Mouse (Mus musculus) heart, embryonic 12.5 days (tissue): Measurements from ENCODE around the gene Arf6. TPM values are rescaled to one million over a fixed set of nuclear protein-coding genes. Genes with fewer than 3 reads are reported as not detected.
A peak's percentile ranks its signal among the peaks of the same experiment; 100 is the strongest.

Experiments
- ATAC-seq: fragments of 200-750 bp; cut with Nextera tagmentation; 2 replicates; pipeline ENCODE4 v1.8.0; 2017; ENCODE audit warnings: moderate TSS enrichment, moderate library complexity; ENCODE audit not compliant: insufficient number of reproducible peaks, low FRiP score
- H3K27ac ChIP-seq: fragments of 300-500 bp; sonication (generic); 2 replicates; pipeline ENCODE4 v1.5.1; 2016; ENCODE audit warnings: mild to moderate bottlenecking, moderate library complexity; ENCODE audit not compliant: poor library complexity, severe bottlenecking
- H3K27me3 ChIP-seq: fragments of 300-500 bp; sonication (generic); replicated peaks from 2 replicates; pipeline ENCODE4 v1.6.1; 2016; ENCODE audit warnings: mild to moderate bottlenecking, moderate library complexity
- H3K36me3 ChIP-seq: fragments of 300-500 bp; sonication (generic); 2 replicates; pipeline ENCODE4 v1.6.1; 2016; ENCODE audit warnings: mild to moderate bottlenecking, moderate library complexity
- H3K4me1 ChIP-seq: fragments of 300-500 bp; sonication (generic); replicated peaks from 2 replicates; pipeline ENCODE4 v1.6.1; 2016; ENCODE audit warnings: mild to moderate bottlenecking
- H3K4me2 ChIP-seq: fragments of 300-500 bp; sonication (generic); 2 replicates; pipeline ENCODE4 v1.6.1; 2016; ENCODE audit warnings: mild to moderate bottlenecking, moderate library complexity
- H3K4me3 ChIP-seq: fragments of 300-500 bp; sonication (generic); 2 replicates; pipeline ENCODE4 v1.5.1; 2016; ENCODE audit warnings: mild to moderate bottlenecking
- H3K9ac ChIP-seq: fragments of 300-500 bp; sonication (generic); 2 replicates; pipeline ENCODE4 v1.6.1; 2016; ENCODE audit warnings: mild to moderate bottlenecking, moderate library complexity
- H3K9me3 ChIP-seq: fragments of 300-500 bp; sonication (generic); replicated peaks from 2 replicates; pipeline ENCODE4 v1.6.1; 2016; ENCODE audit warnings: mild to moderate bottlenecking, moderate library complexity
- WGBS: fragments of 180-500 bp; shearing (Covaris S2); methylation state at CpG from one replicate; pipeline ENCODE4 v1.1.7; 2016; 5-methylcytosine and 5-hydroxymethylcytosine counted together
- polyA plus RNA-seq: library from polyadenylated mRNA; unstranded; fragments of >200 nt; fragmentation: Nextera tagmentation; extraction: Ambion mirVana; gene quantifications from 2 replicates; pipeline ENCODE4 v1.2.1, GENCODE M21; 2016

Arf6 gene
- polyA plus RNA-seq, 1 experiment from 2014 or later, result 53.9 TPM

DNA sequence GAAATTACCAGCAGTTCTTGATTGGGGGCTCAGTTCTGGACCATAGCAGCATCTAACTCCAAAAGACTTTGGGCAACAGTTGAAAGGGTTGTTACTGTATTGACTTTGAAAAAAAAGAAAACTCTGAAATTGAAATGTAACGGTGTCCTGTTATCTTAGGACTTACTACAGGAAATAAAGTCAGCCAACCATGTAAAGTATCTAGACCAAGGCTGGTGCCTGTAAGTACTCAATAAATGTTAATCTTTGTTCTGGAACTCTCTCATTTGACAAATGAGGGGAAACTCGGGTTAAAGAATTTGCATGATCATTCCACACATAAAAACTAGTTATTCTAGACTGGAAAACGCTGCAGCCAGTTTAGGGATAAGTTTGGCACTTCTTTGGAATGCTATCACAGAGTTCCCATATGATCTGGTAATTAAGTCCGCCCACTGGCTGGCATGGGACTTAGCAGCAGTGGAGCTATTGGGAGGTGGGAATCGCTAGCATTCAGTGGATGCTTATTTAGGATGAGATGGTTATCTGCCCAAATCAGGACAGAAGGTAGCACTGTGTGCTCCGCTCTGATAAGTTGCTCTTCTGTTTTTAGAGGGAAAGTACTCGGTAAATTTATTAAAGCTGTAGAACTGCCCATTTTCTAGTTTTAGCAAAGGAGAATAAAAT is 17.5 kb downstream of the Arf6 start:
- 63% methylated on average over 7 of the region's 7 CpGs for WGBS
- Histone ChIP-seq H3K4me2 (no peak overlapping the region), H3K27ac (no peak overlapping the region)

DNA sequence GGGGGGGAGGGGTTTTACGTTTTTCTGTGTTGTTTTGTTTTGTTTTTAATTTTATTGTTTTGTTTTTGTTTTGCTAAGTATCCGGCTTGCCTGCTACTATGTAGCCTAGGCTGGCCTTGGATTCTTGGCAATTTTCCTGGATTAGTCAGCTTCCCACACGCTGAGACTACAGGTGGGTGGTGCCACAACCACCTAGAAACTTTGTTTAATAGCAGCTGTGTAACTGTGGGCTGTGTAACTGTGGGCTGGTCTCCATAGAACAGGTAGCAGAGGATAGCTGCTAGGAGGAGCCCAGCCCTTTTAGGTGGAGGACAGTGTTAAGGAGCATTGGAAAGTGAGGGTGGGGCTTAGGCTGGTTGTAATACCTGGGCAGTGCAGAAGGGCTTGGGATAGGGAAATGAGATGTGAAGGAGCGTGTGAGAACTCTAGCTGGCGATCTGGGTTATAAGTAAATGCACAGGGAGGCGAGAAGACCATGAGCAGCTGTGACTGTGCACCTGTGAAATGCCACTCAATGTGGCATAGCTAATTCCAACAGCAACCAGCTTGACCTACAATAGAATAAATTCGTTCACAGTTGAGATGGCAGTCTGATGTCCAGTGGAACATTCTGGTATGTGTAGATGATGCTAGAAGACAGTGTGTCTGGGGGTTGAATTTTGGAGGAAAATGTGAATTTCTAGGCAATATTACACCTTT is 18.2 kb downstream of the Arf6 start:
- 0 out of 2 replicates have a peak, but pooled peaks have one; percentile 18 for ATAC-seq
- no peaks in the 10 kb centered on the region for H3K9me3 ChIP-seq
- no peaks in the 10 kb centered on the region for H3K27me3 ChIP-seq
- no peak overlapping the region for H3K4me3 ChIP-seq
- H3K9ac ChIP-seq, result no peak overlapping the region
- H3K4me2 ChIP-seq, result no peak overlapping the region
- H3K27ac ChIP-seq, result no peak overlapping the region
- no peaks in the 10 kb centered on the region for H3K36me3 ChIP-seq
- peaks cover 4% of the 10 kb centered on the region; the same call in 1 of the 2 replicates for H3K4me1 ChIP-seq
- WGBS, result 78% methylated on average over 7 of the region's 7 CpGs

More for the DNA sequence above, 17.5 kb downstream of the Arf6 start:
- no peaks in the 10 kb centered on the region for H3K36me3 ChIP-seq
- H3K9me3 ChIP-seq, result no peaks in the 10 kb centered on the region
- H3K27me3 ChIP-seq, result no peaks in the 10 kb centered on the region
- H3K4me3 ChIP-seq, result no peak overlapping the region
- H3K4me1 ChIP-seq, result peaks cover 4% of the 10 kb centered on the region; the same call in 1 of the 2 replicates
- no peak for ATAC-seq
- no peak overlapping the region for H3K9ac ChIP-seq

DNA sequence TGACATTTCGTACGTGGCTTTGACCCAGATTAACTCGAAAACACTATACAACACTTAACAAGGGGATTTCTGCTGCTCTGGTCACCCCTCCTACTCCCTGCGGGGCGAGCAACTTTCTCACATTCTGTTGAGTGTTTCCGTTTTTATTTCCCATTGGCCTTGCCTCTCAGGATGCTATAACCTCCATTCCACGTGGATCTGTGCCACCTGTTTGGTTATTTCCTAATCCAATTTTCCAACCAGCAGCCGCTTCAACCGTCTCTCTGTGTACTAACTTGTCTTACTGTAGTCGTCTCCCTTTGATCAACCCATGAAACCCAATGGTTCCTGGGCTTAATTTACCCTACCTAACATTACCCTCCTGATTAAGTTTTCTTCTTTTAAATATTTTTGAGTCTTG is 21.1 kb downstream of the Arf6 start:
- WGBS, result 79% methylated on average over 10 of the region's 10 CpGs
- no peak for ATAC-seq

DNA sequence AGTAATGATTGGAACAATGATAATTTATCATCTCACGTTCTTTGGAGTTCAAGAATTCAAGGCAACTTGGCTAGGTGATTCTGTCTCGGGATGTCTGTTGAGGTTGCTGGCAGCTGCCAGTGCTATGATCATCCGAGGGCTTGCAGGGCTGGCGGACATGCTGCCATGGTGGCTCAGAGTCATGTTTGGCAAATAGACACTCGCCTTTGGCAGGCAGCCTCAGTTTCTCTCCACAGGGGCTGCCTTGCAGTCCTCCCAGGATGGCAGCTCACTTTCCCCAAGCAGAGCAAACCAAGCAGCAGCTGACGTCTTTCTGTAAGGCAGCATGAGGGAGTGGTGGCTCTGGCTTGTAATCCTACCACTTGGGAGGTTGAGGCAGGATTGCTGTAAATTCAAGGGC is 22.5 kb downstream of the Arf6 start:
- Histone ChIP-seq H3K4me1 (peaks cover 4% of the 10 kb centered on the region; the same call in 1 of the 2 replicates), H3K9me3 (no peaks in the 10 kb centered on the region), H3K27ac (no peak overlapping the region), H3K4me3 (no peak overlapping the region), H3K36me3 (no peaks in the 10 kb centered on the region), H3K9ac (no peak overlapping the region), H3K27me3 (no peaks in the 10 kb centered on the region), H3K4me2 (no peak overlapping the region)
- ATAC-seq, result no peak
- 81% methylated on average over 6 of the region's 6 CpGs for WGBS

More for the DNA sequence above, 21.1 kb downstream of the Arf6 start:
- Histone ChIP-seq H3K27me3 (no peaks in the 10 kb centered on the region), H3K9me3 (no peaks in the 10 kb centered on the region), H3K4me3 (no peak overlapping the region), H3K9ac (no peak overlapping the region), H3K4me2 (no peak overlapping the region), H3K36me3 (no peaks in the 10 kb centered on the region), H3K4me1 (peaks cover 4% of the 10 kb centered on the region; the same call in 1 of the 2 replicates), H3K27ac (no peak overlapping the region)

DNA sequence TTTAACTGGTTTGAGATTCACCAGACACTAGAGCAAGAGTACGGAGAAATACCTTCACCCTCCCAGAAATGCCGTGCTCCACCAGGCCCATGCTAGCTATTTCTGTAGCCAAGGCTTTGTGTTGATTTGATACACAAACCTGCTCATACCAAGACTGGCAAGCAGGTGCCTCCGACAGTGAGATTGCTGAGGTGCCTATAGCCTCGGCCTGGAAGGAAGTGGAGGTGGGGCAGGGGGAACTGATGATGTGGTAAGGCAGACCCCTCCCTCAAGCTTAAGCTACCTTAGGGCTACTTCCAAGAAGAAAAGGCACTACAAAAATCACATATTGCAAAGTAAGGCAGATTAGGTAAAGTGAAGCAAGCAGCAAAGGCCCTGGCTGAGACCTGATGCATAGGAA is 28.4 kb downstream of the Arf6 start:
- peaks cover 4% of the 10 kb centered on the region; the same call in 1 of the 2 replicates for H3K4me1 ChIP-seq
- no peak for ATAC-seq
- no peaks in the 10 kb centered on the region for H3K27me3 ChIP-seq
- H3K9ac ChIP-seq, result no peak overlapping the region
- H3K4me2 ChIP-seq, result no peak overlapping the region
- WGBS, result 64% methylated on average over 4 of the region's 4 CpGs
- no peak overlapping the region for H3K4me3 ChIP-seq
- H3K36me3 ChIP-seq, result no peaks in the 10 kb centered on the region
- H3K9me3 ChIP-seq, result no peaks in the 10 kb centered on the region
- H3K27ac ChIP-seq, result no peak overlapping the region

DNA sequence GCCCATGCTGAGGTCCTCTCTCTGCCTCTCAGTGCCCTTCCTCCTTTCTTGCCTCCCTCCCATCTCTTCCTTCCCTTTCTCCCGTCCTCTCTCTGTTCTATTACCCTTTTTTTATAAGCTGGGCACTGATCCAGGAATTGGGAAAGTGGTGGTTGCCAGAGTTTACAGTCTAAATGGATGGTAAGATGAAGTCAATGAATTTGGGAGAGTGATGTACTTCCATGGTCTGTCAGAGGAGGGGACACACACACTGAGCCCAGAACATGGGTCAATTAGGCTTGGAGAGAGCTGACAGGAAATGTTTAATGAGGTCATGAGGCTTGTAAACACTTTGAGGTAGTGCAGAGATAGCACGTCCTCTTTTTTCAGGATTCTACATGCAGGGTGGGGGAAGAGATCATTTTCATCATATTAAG is 28.9 kb downstream of the Arf6 start:
- no peak for ATAC-seq
- H3K27ac ChIP-seq, result no peak overlapping the region
- no peak overlapping the region for H3K4me3 ChIP-seq
- no peaks in the 10 kb centered on the region for H3K9me3 ChIP-seq
- H3K4me1 ChIP-seq, result peaks cover 4% of the 10 kb centered on the region; the same call in 1 of the 2 replicates
- no peak overlapping the region for H3K4me2 ChIP-seq
- H3K27me3 ChIP-seq, result no peaks in the 10 kb centered on the region
- H3K9ac ChIP-seq, result no peak overlapping the region
- WGBS, result 39% methylated on average over 2 of the region's 2 CpGs
- H3K36me3 ChIP-seq, result no peaks in the 10 kb centered on the region

DNA sequence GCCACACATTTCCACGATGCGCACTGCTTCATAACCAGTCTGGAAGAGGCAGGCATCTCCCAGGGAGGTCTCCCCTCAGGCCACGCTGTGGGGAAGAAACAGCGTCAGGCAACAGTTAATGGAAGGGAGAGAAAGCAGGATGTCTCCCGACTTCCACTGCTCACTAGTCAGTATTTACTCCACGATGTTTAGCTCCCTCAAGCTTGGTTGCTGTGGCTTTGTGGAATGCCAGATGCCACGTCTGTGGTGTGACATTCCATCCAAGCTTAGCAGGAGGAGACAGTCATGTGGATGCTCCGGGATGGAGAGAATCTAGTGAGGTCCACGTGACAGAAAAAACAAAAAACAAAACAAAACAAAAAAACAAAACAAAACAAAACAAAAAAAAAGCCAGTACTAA is 30.1 kb downstream of the Arf6 start:
- Histone ChIP-seq H3K36me3 (no peaks in the 10 kb centered on the region), H3K4me3 (no peak overlapping the region), H3K4me1 (peaks cover 4% of the 10 kb centered on the region; the same call in 1 of the 2 replicates), H3K4me2 (no peak overlapping the region), H3K27me3 (no peaks in the 10 kb centered on the region), H3K9me3 (no peaks in the 10 kb centered on the region), H3K27ac (no peak overlapping the region), H3K9ac (no peak overlapping the region)
- ATAC-seq, result no peak
- WGBS, result 48% methylated on average over 9 of the region's 9 CpGs

DNA sequence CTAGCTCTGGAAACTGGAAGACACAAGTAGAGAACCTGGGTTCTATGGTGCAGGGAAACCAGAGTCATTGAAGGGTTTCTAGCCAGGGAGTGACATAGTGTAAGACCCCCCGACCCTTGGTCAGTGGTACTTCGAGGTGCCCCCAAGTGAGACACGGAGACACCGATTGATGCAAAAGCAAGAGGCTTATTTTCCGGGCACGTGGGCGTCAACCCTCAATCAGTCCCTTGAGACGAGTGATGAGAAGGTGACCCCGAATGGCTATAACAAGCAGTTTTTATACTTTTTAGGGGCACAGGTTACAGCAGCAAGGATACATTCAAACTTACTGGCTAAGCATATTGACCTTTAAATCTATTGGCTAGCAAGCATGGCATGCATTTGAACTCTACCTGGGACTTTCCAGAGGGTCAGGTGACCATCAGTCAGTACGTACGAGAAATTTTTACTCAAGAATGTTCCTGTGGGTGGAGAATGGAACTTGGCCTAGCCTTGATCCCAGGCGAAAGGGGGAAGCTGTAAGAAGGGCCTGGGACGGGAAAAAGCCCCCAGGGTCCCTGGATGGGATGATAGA is 30.7 kb downstream of the Arf6 start:
- Histone ChIP-seq H3K27ac (no peak overlapping the region), H3K4me3 (no peak overlapping the region), H3K36me3 (no peaks in the 10 kb centered on the region), H3K9me3 (no peaks in the 10 kb centered on the region), H3K27me3 (no peaks in the 10 kb centered on the region), H3K4me2 (no peak overlapping the region), H3K4me1 (peaks cover 4% of the 10 kb centered on the region; the same call in 1 of the 2 replicates), H3K9ac (no peak overlapping the region)
- no peak for ATAC-seq
- WGBS, result 85% methylated on average over 13 of the region's 13 CpGs

DNA sequence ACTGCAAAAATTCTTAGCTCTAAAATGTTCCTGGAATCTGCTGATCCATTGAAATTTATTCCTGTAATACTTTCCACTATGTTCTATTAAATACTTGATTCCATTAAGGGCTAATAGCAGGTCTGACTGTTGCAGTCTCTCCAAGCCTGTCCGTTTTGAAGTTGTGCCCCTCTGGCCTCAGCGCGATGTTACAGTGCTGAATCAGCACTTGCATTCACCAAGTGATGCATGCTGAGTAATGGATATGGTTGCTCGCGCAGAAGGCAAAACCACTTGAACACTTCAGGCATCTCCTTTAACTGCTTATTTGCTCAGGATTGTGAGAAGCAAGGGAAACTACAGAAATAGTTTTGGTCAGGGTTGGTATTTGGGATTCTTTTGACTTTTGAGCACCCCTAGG is 38.8 kb downstream of the Arf6 start:
- Histone ChIP-seq H3K9ac (no peak overlapping the region), H3K27ac (no peak overlapping the region), H3K4me2 (no peak overlapping the region), H3K36me3 (no peaks in the 10 kb centered on the region), H3K9me3 (no peaks in the 10 kb centered on the region), H3K4me3 (no peak overlapping the region), H3K27me3 (no peaks in the 10 kb centered on the region), H3K4me1 (no peaks in the 10 kb centered on the region)
- 61% methylated on average over 5 of the region's 5 CpGs for whole genome bisulfite sequencing
- ATAC-seq, result no peak

DNA sequence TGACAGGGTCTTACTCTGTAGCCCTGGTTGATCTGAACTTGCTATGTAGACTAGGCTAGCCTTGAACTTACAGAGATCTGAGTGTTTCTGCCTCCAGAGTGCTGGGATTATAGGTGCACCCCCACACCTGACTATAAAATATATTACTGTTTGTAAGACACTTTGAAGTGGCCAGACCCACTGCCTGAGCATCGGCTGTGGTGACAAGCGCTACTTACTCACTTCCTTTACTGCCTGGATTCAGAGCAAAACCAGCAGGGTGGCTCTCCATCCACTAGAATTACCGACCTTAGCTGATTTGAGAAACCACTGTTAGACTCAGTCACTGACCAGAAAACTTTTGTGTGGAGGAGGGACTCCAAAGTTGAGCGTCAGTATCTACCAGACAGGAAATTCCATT is 40.0 kb downstream of the Arf6 start:
- no peak overlapping the region for H3K4me3 ChIP-seq
- no peak for ATAC-seq
- WGBS, result 35% methylated on average over 4 of the region's 4 CpGs

DNA sequence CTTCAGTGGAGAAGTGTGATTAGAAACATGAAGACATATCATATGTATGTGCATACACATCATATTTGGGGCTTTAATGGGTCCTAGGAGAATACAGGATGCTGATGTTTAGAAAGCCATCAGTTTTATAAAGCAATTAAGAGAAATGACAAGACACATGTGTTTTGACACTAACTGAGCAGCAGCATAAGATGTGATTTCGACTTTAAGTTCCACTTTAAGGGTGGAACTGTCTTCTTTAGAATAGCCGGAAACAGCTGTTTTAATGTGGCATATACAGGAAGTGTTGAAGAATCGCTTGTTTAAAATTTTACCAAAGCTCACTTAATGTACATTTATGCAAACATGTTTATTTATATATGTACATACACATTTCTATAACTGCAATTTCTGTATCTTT is 41.4 kb downstream of the Arf6 start:
- 72% methylated on average over 3 of the region's 3 CpGs for WGBS
- no peak overlapping the region for H3K4me2 ChIP-seq
- H3K27me3 ChIP-seq, result no peaks in the 10 kb centered on the region
- no peaks in the 10 kb centered on the region for H3K9me3 ChIP-seq
- no peak overlapping the region for H3K27ac ChIP-seq
- H3K36me3 ChIP-seq, result no peaks in the 10 kb centered on the region
- no peak overlapping the region for H3K9ac ChIP-seq
- no peak for ATAC-seq
- H3K4me1 ChIP-seq, result no peaks in the 10 kb centered on the region
- H3K4me3 ChIP-seq, result no peak overlapping the region

More for the DNA sequence above, 40.0 kb downstream of the Arf6 start:
- H3K9ac ChIP-seq, result no peak overlapping the region
- no peak overlapping the region for H3K27ac ChIP-seq
- no peaks in the 10 kb centered on the region for H3K9me3 ChIP-seq
- H3K4me1 ChIP-seq, result no peaks in the 10 kb centered on the region
- no peaks in the 10 kb centered on the region for H3K27me3 ChIP-seq
- no peak overlapping the region for H3K4me2 ChIP-seq
- H3K36me3 ChIP-seq, result no peaks in the 10 kb centered on the region
